Mouse (Mus musculus): ENCODE data around the gene Rab3gap1.

The Rab3gap1 gene

GRCm38 (mm10) chr1:127983274-127983993, 114.9 kb downstream of the Rab3gap1 start:
- no peak for DNase-seq

- DNase-seq = no peak
These were observed 116.8 kb downstream of the Rab3gap1 start for GRCm38 (mm10) chr1:127985391-127985790.

GRCm38 (mm10) chr1:127988246-127988645, 119.7 kb downstream of the Rab3gap1 start:
- peak; percentile 4 for DNase-seq

GRCm38 (mm10) chr1:127989387-127989786, 120.8 kb downstream of the Rab3gap1 start:
- DNase-seq = no peak

GRCm38 (mm10) chr1:127989876-127990731, 121.5 kb downstream of the Rab3gap1 start:
- peak; percentile 78 for DNase-seq
